Mouse (Mus musculus): ENCODE results near the gene Mmp1b. TPM values are rescaled to one million over a fixed set of nuclear protein-coding genes. Genes with fewer than 3 reads are reported as not detected.

The Mmp1b gene
- polyA plus RNA-seq (2012; rRNA removed): not detected in 2 replicates

GRCm38 (mm10) chr9:7387947-7388346, at the start of gene Mmp1b:
Gene Mmp1b, minus strand, starts transcription at chr9:7388047.

GRCm38 (mm10) chr9:7344107-7344506, 43.7 kb downstream of the Mmp1b start, which contains the start of gene Mmp12:
Gene Mmp12, plus strand, starts transcription at chr9:7344381.

Other genes with a start within 250 kb of the Mmp1b start
- gene Dync2h1, start 203.6 kb downstream of the Mmp1b start, polyA plus RNA-seq (2012; rRNA removed): 0.35 and 0.43 TPM in 2 replicates
- gene Dcun1d5, start 203.5 kb downstream of the Mmp1b start, polyA plus RNA-seq (2012; rRNA removed): 29.2 and 31.0 TPM in 2 replicates
- gene Mmp13, start 115.5 kb downstream of the Mmp1b start, polyA plus RNA-seq (2012; rRNA removed): 0.26 and 0.36 TPM in 2 replicates
- gene Mmp12, start 43.7 kb downstream of the Mmp1b start, polyA plus RNA-seq (2012; rRNA removed): 0.05 and 0.06 TPM in 2 replicates
- not detected in 2 replicates for gene Mmp3, start 57.8 kb upstream of the Mmp1b start, polyA plus RNA-seq (2012; rRNA removed)
- gene Mmp10, start 114.3 kb upstream of the Mmp1b start, polyA plus RNA-seq (2012; rRNA removed): not detected in 2 replicates
- 30.9 and 36.7 TPM in 2 replicates for gene Mmp8, start 170.4 kb upstream of the Mmp1b start, polyA plus RNA-seq (2012; rRNA removed)
- 0.24 TPM in 2 replicates for gene Mmp27, start 183.3 kb upstream of the Mmp1b start, polyA plus RNA-seq (2012; rRNA removed)
- gene Mmp20, start 240.2 kb upstream of the Mmp1b start, polyA plus RNA-seq (2012; rRNA removed): 0.01 TPM in 1 of 2 replicates, not detected in the other

All from liver, embryonic 18 days (tissue).